Mouse (Mus musculus) C2C12 (cell line): Measurements from ENCODE around the gene Gmpr.

Source experiments
- CEBPB ChIP-seq: IDR thresholded peaks from one replicate; pipeline ENCODE4 v1.6.1; 2011; ENCODE audit warnings: low read depth, mild to moderate bottlenecking, control low read depth, moderate library complexity
- CTCF ChIP-seq: IDR thresholded peaks from one replicate; pipeline ENCODE4 v1.5.1; 2011; ENCODE audit not compliant: control insufficient read depth, insufficient read depth, insufficient read length
- FOSL1 ChIP-seq: IDR thresholded peaks from one replicate; pipeline ENCODE4 v1.8.0; 2011; ENCODE audit warnings: mild to moderate bottlenecking, low read length; ENCODE audit not compliant: poor library complexity, insufficient read depth, severe bottlenecking
- MAX ChIP-seq: IDR thresholded peaks from one replicate; pipeline ENCODE4 v1.6.1; 2011; ENCODE audit warnings: mild to moderate bottlenecking, control low read depth
- MYOG ChIP-seq: IDR thresholded peaks from one replicate; pipeline ENCODE4 v1.6.1; 2011; ENCODE audit not compliant: control insufficient read depth, insufficient read length; ENCODE audit errors: extremely low read depth
- USF1 ChIP-seq: IDR thresholded peaks from one replicate; pipeline ENCODE4 v1.6.1; 2011; ENCODE audit warnings: low read depth, mild to moderate bottlenecking, control low read depth, moderate library complexity

DNA sequence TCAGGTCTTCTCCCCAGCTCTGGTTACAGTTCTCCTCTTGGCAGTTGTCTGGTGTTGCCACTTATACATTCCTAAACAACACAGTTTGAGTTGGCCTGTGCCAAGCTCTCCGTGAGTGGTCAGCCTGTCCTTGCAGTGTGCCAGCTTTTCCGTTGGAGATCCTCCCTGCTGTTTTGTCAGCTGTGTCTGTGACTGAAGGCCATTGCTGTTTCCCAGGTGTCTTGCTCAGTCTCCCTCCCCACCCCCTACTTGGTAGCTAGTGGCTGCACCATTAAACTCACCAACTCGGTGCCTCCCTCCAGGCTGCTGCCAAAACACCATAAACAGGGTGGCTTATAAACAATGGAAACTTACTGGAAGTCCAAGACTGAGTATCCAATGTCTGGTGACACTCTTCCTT lies 17.1 kb downstream of the Gmpr start:
- TF ChIP-seq USF1 (no peak), CEBPB (no peak), MYOG (no peak), CTCF (no peak), MAX (no peak), FOSL1 (no peak)
